Mouse (Mus musculus): Measurements from ENCODE around the gene Tuba1a. TPM values are rescaled to one million over a fixed set of nuclear protein-coding genes. Genes with fewer than 3 reads are reported as not detected.

Gene Tuba1a
- polyA plus RNA-seq, 1 experiment from 2014 or later: 414 TPM

DNA sequence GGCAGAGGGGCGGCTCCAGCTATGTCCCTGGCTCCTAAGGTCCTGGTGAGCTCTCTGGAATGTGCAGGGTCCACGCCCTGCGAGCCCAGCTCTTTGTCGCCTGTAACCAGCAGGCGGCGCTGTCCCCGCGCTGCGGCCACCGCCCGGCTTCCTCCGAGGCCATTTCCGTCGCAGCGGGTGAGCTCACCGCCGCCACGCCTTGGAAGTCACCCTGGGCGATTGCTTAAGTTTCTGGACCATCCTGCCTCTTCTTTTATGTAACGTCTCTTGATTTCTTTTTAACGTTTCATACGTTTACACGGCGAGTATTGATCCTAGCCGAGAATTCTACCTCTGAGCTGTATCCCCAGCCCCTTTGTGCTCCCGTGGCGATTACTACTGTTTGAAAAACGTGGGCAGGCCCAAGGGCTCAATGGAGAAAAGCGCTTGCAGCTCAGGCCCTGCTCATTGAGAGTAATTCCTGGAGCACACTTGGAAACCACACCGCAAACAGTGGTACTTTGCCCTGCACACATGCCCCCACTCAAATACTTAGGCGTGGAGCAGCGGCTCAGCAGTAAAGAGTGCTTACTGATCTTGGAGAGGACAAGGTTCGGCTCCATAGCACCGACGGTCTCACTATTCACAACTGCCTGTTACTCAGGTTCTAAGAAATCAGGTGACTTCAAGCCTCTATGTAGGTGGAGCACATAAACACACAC, 39.7 kb upstream of the Tuba1a start:
- no peaks in the 10 kb centered on the region for H3K27me3 ChIP-seq
- ATAC-seq: peak; percentile 81
- DNase-seq (ENCODE audit: low read depth, low spot score): no peak
- POLR2A ChIA-PET: interaction anchor here (0.5 to 6.0 kb wide), 8 partner anchors 15 to 402 kb away, joined by 3 to 38 read pairs (median 3); partner anchors contain the start of genes Gm49450, Tuba1a and Tuba1b
- in situ Hi-C loops (cut with MboI; ENCODE audit: low pct_unique_long_range_greater_than_20kb): loop anchor here (5.0 kb wide), 1 partner anchor 51 kb away; no protein-coding TSS in a partner anchor
- TF ChIP-seq CTCF (IDR thresholded peaks at IDR 0.05): peak; percentile 100
- CTCF ChIA-PET: interaction anchor here (0.8 to 3.7 kb wide), 29 partner anchors 8 to 125 kb away, joined by 3 to 36 read pairs (median 5); partner anchors contain the start of genes Gm49450, Tuba1a and Tuba1b

GRCm38 (mm10) chr15:98992086-98992912, 38.8 kb upstream of the Tuba1a start:
- no peaks in the 10 kb centered on the region for H3K27me3 ChIP-seq
- ATAC-seq: no peak
- CTCF ChIA-PET: interaction anchor here (0.8 to 3.7 kb wide), 24 partner anchors 11 to 124 kb away, joined by 3 to 36 read pairs (median 6); partner anchors contain the start of genes Gm49450, Tuba1a and Tuba1b
- POLR2A ChIA-PET: interaction anchor here (0.5 to 6.0 kb wide), 5 partner anchors 28 to 403 kb away, joined by 3 to 38 read pairs (median 3); partner anchors contain the start of genes Gm49450, Tuba1a and Tuba1b
- no peak for DNase-seq (ENCODE audit: low read depth, low spot score)
- TF ChIP-seq CTCF (IDR thresholded peaks at IDR 0.05): no peak
- in situ Hi-C loops (cut with MboI; ENCODE audit: low pct_unique_long_range_greater_than_20kb): loop anchor here (5.0 kb wide), 1 partner anchor 50 kb away; no protein-coding TSS in a partner anchor

DNA sequence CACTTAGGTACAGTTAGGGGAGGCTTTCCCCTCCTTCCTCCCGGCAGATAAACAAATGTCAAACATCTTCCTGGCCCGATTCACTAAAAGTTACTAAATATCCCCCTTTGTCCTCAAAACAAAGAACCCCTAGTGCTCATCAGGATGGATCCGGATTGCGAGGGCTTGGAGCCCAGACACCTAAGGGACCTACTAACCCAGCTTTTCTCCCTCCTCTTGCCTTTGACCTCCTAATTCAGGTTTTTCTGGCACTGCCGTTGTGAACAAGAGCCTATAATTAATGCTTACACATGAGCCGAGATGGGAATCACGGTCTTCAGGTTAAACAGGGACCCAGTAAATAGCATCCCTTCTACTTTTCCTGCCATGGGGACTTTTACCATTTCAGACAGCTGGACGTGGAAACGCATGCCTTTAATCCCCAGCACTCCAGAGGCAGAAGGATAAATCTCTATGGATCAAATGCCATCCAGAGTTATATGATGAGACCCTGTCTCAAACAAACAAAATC, 38.1 kb upstream of the Tuba1a start:
- ATAC-seq (no peak), DNase-seq (ENCODE audit: low read depth, low spot score) (no peak)
- no peaks in the 10 kb centered on the region for H3K27me3 ChIP-seq
- CTCF ChIA-PET: interaction anchor here (1.0 to 1.5 kb wide), 2 partner anchors 10 to 63 kb away, joined by 4 to 5 read pairs; no protein-coding TSS in a partner anchor
- in situ Hi-C loops (cut with MboI; ENCODE audit: low pct_unique_long_range_greater_than_20kb): loop anchor here (5.0 kb wide), 1 partner anchor 49 kb away; no protein-coding TSS in a partner anchor
- POLR2A ChIA-PET: interaction anchor here (4.0 to 6.0 kb wide), 2 partner anchors 38 to 57 kb away, joined by 26 to 38 read pairs; partner anchors contain the start of genes Gm49450, Tuba1a and Tuba1b
- no peak for TF ChIP-seq CTCF (IDR thresholded peaks at IDR 0.05)

DNA sequence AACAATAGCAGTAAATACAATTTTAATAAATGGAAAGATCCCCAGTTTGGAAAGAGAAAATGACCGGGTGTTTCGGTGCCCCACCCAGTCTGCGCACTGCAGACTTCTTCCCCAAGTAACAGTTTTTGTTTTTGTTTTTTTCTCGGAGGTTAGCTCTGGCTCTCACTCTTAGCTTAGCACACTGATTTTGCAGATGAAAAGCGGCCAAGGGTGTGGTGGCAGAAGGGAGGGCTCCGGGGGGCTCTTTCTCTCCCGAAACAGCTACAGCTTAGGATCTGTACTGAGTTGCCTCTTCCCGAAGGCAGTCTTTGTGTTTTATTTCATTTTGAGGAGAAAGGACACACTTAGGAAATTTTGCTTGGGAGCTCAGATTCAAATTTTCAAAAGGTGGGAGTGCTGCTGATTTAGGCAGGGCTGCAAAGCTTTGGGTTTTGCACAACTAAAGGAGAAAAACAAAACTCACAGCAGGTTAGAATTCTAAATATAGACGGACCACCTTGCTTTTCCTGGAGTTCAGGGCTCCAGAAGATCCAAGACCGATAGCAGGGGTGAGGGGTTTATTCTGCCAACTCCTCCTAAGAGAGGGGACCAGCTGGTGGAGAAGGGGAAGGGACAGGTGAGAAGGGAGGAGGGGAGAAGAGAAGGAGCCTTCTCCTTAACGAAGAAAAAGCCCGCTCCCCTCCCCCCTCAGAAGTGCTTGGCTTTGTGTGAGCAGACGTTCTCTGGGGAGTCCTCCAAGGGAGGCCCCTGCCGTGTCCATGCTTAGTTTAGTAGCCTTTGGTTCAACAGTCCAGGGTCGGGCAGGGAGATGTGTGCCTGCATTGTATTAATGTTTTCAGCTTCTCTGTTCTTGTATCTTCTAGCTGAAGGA, 37.4 kb upstream of the Tuba1a start:
- in situ Hi-C loops (cut with MboI; ENCODE audit: low pct_unique_long_range_greater_than_20kb): loop anchor here (5.0 kb wide), 1 partner anchor 49 kb away; no protein-coding TSS in a partner anchor
- no peaks in the 10 kb centered on the region for H3K27me3 ChIP-seq
- ATAC-seq: no peak
- CTCF ChIA-PET: interaction anchor here (1.0 to 1.5 kb wide), 2 partner anchors 9 to 63 kb away, joined by 4 to 5 read pairs; no protein-coding TSS in a partner anchor
- POLR2A ChIA-PET: interaction anchor here (1.3 to 6.0 kb wide), 2 partner anchors 35 to 38 kb away, joined by 7 to 38 read pairs; partner anchors contain the start of genes Gm49450 and Tuba1a
- DNase-seq (ENCODE audit: low read depth, low spot score): no peak
- no peak for TF ChIP-seq CTCF (IDR thresholded peaks at IDR 0.05)

DNA sequence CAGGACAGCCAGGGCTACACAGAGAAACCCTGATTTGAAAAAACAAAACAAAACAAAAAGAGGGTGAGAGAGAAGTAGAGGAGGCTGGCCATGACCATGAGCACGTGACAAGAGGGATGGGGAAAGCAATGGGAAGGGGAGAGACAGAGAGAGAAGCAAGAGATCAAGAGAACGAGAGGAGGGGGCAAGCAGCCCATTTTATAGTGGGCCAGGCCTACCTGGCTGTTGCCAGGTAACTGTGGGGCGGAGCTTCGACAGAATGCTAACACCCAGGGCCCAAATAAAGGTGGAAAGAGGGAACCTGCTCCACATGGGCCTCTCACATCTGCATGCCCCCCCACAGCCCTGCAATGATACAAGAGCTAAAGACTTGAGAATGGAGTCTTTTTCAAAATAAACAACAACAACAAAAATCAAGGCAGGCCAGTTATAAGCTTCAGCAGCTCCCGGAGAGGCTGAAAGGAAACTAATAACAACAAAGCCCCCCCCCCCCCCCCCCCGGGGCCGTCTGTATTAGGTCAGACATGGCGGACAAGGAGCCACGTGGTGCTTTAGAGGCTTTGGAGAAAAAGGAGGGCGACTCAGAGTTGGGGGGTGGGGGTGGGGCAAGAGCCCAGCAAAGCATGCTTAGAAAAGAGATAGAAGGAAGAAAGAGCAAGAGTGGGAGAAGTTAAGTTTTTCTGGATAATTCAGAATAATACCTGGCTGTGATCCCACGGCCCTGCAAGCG, 36.4 kb upstream of the Tuba1a start:
- no peak for TF ChIP-seq CTCF (IDR thresholded peaks at IDR 0.05)
- ChIA-PET POLR2A (interaction anchor here (0.6 to 6.0 kb wide), 3 partner anchors 33 to 159 kb away, joined by 3 to 38 read pairs (median 7); partner anchors contain the start of genes Gm49450, Prkag1 and Tuba1a), CTCF (no interaction called here)
- DNase-seq (ENCODE audit: low read depth, low spot score) (no peak), ATAC-seq (no peak)
- in situ Hi-C loops (cut with MboI; ENCODE audit: low pct_unique_long_range_greater_than_20kb): loop anchor here (5.0 kb wide), 1 partner anchor 48 kb away; no protein-coding TSS in a partner anchor
- no peaks in the 10 kb centered on the region for H3K27me3 ChIP-seq

DNA sequence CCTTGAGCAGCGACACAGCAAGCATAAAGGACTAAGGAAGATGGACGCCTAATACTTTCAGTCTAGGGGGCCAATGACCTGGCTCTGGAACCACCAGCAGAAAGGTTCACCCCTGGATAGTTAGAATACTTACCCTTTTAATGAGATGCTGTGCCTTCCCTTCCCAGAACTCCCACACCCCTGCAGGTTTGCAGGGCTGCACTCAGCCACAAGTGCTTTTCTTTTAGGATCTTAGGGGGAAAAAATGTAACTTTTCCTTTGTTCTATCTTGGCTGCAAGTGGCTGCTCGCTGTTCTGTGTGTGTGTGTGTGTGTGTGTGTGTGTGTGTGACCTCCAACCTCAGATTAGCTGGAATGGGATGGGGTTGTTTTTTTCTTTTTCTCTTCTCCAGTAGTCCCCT, 35.3 kb upstream of the Tuba1a start:
- ATAC-seq (no peak), DNase-seq (ENCODE audit: low read depth, low spot score) (no peak)
- in situ Hi-C loops (cut with MboI; ENCODE audit: low pct_unique_long_range_greater_than_20kb): no loop called here
- POLR2A ChIA-PET: no interaction called here
- H3K27me3 ChIP-seq: no peaks in the 10 kb centered on the region
- TF ChIP-seq CTCF (IDR thresholded peaks at IDR 0.05): no peak
- CTCF ChIA-PET: no interaction called here

GRCm38 (mm10) chr15:98987661-98988181, 34.2 kb upstream of the Tuba1a start:
- ATAC-seq: no peak
- CTCF ChIA-PET: interaction anchor here (1.3 to 3.2 kb wide), 6 partner anchors 13 to 75 kb away, joined by 3 to 12 read pairs (median 10); partner anchors contain the start of genes Gm49450 and Tuba1a
- no peak for DNase-seq (ENCODE audit: low read depth, low spot score)

DNA sequence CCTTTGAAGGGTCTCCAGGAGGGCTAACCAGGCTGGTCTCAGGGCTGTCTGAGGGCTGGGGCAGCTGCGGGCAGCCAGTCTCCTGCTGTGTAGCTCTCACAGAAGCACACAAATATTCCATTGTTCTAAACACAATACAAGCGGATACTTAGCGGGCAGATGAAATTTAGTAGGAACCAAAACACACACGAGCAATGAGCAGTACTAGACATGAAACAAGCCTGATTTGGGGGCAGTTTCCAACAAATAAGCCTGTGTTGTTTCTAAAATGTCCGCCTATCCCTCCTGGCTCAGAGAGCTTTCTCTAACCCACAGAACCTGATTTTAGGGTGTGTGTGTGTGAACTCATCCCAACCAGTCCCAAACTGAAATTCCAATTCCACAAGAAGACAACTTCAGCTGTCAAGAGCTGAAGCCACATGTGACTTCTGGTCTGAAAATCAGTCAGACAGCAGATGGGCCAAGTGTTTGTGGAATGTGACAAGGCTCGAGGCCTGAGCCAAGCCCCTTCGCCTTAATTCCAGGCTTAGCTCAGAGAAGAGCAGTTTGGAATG, 33.7 kb upstream of the Tuba1a start:
- in situ Hi-C loops (cut with MboI; ENCODE audit: low pct_unique_long_range_greater_than_20kb): no loop called here
- no peak for DNase-seq (ENCODE audit: low read depth, low spot score)
- ATAC-seq: no peak
- ChIA-PET POLR2A (interaction anchor here (0.5 to 2.2 kb wide), 5 partner anchors 14 to 115 kb away, joined by 3 to 7 read pairs (median 3); partner anchors contain the start of genes Gm49450, Tuba1a and Tuba1b), CTCF (interaction anchor here (1.0 to 3.2 kb wide), 9 partner anchors 14 to 75 kb away, joined by 3 to 12 read pairs (median 6); partner anchors contain the start of genes Gm49450 and Tuba1a)
- H3K27me3 ChIP-seq: no peaks in the 10 kb centered on the region
- TF ChIP-seq CTCF (IDR thresholded peaks at IDR 0.05): no peak

More at GRCm38 (mm10) chr15:98987661-98988181, 34.2 kb upstream of the Tuba1a start:
- POLR2A ChIA-PET: interaction anchor here (0.6 to 2.2 kb wide), 4 partner anchors 8 to 157 kb away, joined by 3 to 7 read pairs (median 5); partner anchors contain the start of genes Gm49450 and Tuba1a
- in situ Hi-C loops (cut with MboI; ENCODE audit: low pct_unique_long_range_greater_than_20kb): no loop called here
- no peak for TF ChIP-seq CTCF (IDR thresholded peaks at IDR 0.05)
- no peaks in the 10 kb centered on the region for H3K27me3 ChIP-seq
